ENCODE assay signal across 13 mouse cellular contexts in genomic region chr11:78515549-78516325, GRCm38 (mm10). TPM values are rescaled to one million over a fixed set of nuclear protein-coding genes. Genes with fewer than 3 reads are reported as not detected.
DNase-seq lines count a peak whose midpoint lies in the region; ATAC-seq and TF ChIP-seq lines count a peak whose summit lies in the region.
"Had no signal": no experiment of that assay in that cellular context is flagged by ENCODE, and none has a peak within 500 bp of the region (broad histone marks: within the 10 kb centered on the region; RNA-seq: fewer than 3 reads in every experiment).

No protein-coding gene starts in this region.

- H3K4me3 ChIP-seq in intestine, embryonic 14.5 days (ENCODE audit: low read depth, low read length) = no peak overlapping the region
- H3K4me3 ChIP-seq in intestine, embryonic 15.5 days (replicated peaks) = no peak overlapping the region
- no peak overlapping the region for H3K4me3 ChIP-seq in testis, adult 2 months (ENCODE audit: control insufficient read depth, low read depth, low read length)

- H3K9ac ChIP-seq in intestine, embryonic 14.5 days (ENCODE audit: low read length) = no peak overlapping the region
- no peak overlapping the region for H3K9ac ChIP-seq in intestine, embryonic 15.5 days

- peaks cover 65% of the 10 kb centered on the region for H3K36me3 ChIP-seq in intestine, embryonic 14.5 days (ENCODE audit: control insufficient read depth, insufficient read depth, low read length)
- peaks cover 46% of the 10 kb centered on the region for H3K36me3 ChIP-seq in intestine, embryonic 15.5 days
- H3K36me3 ChIP-seq in testis, adult 2 months (ENCODE audit: control insufficient read depth, insufficient read depth, low read length) = peaks cover 5% of the 10 kb centered on the region

- DNase-seq in intestine, embryonic 14.5 days (ENCODE audit: low spot score) = peak; percentile 50
- no peak for DNase-seq in testis, postnatal 10 days (ENCODE audit: low spot score)
- DNase-seq in ZHBTc4 (ENCODE audit: low read depth, low spot score) = peak; percentile 68
- DNase-seq in urinary bladder, postnatal 14 days (ENCODE audit: low spot score) = no peak
- no peak for DNase-seq in heart, adult 8-10 months (ENCODE audit: low spot score)
- DNase-seq: heart, adult 18-20 months; kidney, postnatal 14 days; lung, postnatal 14 days; midbrain, embryonic 14.5 days; thymus, postnatal 14 days had no signal

- TF ChIP-seq CTCF in testis, adult 2 months (IDR thresholded peaks at IDR 0.05; ENCODE audit: control insufficient read depth, insufficient read depth, insufficient replicate concordance, low read depth, low read length) = peak; percentile 26; the same call in 1 of the 2 replicates

- no peak for ATAC-seq in intestine, embryonic 14.5 days (replicated peaks; ENCODE audit: low FRiP score, low TSS enrichment, low read depth)
- ATAC-seq in intestine, embryonic 15.5 days = no peak

- WGBS in intestine, embryonic 14.5 days = 70% methylated on average over 2 of the region's 2 CpGs
- WGBS in intestine, embryonic 15.5 days = 67% methylated on average over 2 of the region's 2 CpGs

- H3K4me2 ChIP-seq in intestine, embryonic 14.5 days (ENCODE audit: low read length) = no peak overlapping the region
- no peak overlapping the region for H3K4me2 ChIP-seq in intestine, embryonic 15.5 days (replicated peaks)

- no peak for TF ChIP-seq POLR2A in testis, adult 2 months (IDR thresholded peaks at IDR 0.05; ENCODE audit: control insufficient read depth, low read depth, low read length)

- no peak overlapping the region for H3K27ac ChIP-seq in intestine, embryonic 14.5 days (ENCODE audit: low read depth)
- no peak overlapping the region for H3K27ac ChIP-seq in intestine, embryonic 15.5 days
- H3K27ac ChIP-seq in testis, adult 2 months (ENCODE audit: control insufficient read depth, insufficient read depth, low read depth, low read length) = no peak overlapping the region

- peaks cover 12% of the 10 kb centered on the region for H3K4me1 ChIP-seq in intestine, embryonic 14.5 days (replicated peaks; ENCODE audit: control insufficient read depth, insufficient read depth, low read length)
- H3K4me1 ChIP-seq in intestine, embryonic 15.5 days (replicated peaks) = peaks cover 12% of the 10 kb centered on the region
- H3K4me1 ChIP-seq in testis, adult 2 months (ENCODE audit: control insufficient read depth, insufficient read depth, low read length) = peaks cover 8% of the 10 kb centered on the region

- no peaks in the 10 kb centered on the region for H3K9me3 ChIP-seq in intestine, embryonic 14.5 days (ENCODE audit: control insufficient read depth, low read length)
- H3K9me3 ChIP-seq in intestine, embryonic 15.5 days = no peaks in the 10 kb centered on the region

- H3K27me3 ChIP-seq in intestine, embryonic 14.5 days (replicated peaks; ENCODE audit: control insufficient read depth, insufficient read depth, low read length) = no peaks in the 10 kb centered on the region
- H3K27me3 ChIP-seq in intestine, embryonic 15.5 days (replicated peaks) = no peaks in the 10 kb centered on the region
- no peaks in the 10 kb centered on the region for H3K27me3 ChIP-seq in testis, adult 2 months (ENCODE audit: control insufficient read depth, insufficient read depth, low read length)

RNA-seq across cellular contexts. Expression of gene Poldip2, which starts 3.7 kb away (rescaled TPM):
- polyA plus RNA-seq in intestine, embryonic 14.5 days (2014; fragmentation: Nextera tagmentation; extraction: Ambion mirVana) = 146 and 147 TPM in 2 replicates
- polyA plus RNA-seq in intestine, embryonic 15.5 days (2015; fragmentation: Nextera tagmentation; extraction: Ambion mirVana) = 147 and 149 TPM in 2 replicates
- 111 and 129 TPM in 2 replicates for polyA plus RNA-seq in testis, adult 2 months (2012; rRNA removed)
- total RNA-seq in heart, adult 8-10 months (2022) = 100 to 1,000 TPM; 141 to 157 (median 151) TPM

RNA-seq across cellular contexts. Expression of gene Tmem199, which starts 3.8 kb away (rescaled TPM):
- polyA plus RNA-seq in intestine, embryonic 14.5 days (2014; fragmentation: Nextera tagmentation; extraction: Ambion mirVana) = 57.9 and 63.2 TPM in 2 replicates
- polyA plus RNA-seq in intestine, embryonic 15.5 days (2015; fragmentation: Nextera tagmentation; extraction: Ambion mirVana) = 54.1 and 56.9 TPM in 2 replicates
- 16.0 and 19.2 TPM in 2 replicates for polyA plus RNA-seq in testis, adult 2 months (2012; rRNA removed)
- total RNA-seq in heart, adult 8-10 months (2022) = 10 to 100 TPM; 11.2 to 12.9 (median 12.5) TPM

RNA-seq across cellular contexts. Expression of gene Sebox, which starts 12.5 kb away (rescaled TPM):
- not detected in 2 replicates for polyA plus RNA-seq in intestine, embryonic 14.5 days (2014; fragmentation: Nextera tagmentation; extraction: Ambion mirVana)
- polyA plus RNA-seq in intestine, embryonic 15.5 days (2015; fragmentation: Nextera tagmentation; extraction: Ambion mirVana) = not detected in 2 replicates
- polyA plus RNA-seq in testis, adult 2 months (2012; rRNA removed) = not detected in 2 replicates
- not detected for total RNA-seq in heart, adult 8-10 months (2022)
- total RNA-seq: heart, adult 18-20 months had no signal
- polyA plus RNA-seq: hindbrain, embryonic 11.5 days; midbrain, embryonic 14.5 days had no signal

RNA-seq across cellular contexts. Expression of gene Vtn, which starts 16.8 kb away (rescaled TPM):
- 0.89 and 9.1 TPM in 2 replicates for polyA plus RNA-seq in intestine, embryonic 14.5 days (2014; fragmentation: Nextera tagmentation; extraction: Ambion mirVana)
- 22.4 and 34.2 TPM in 2 replicates for polyA plus RNA-seq in intestine, embryonic 15.5 days (2015; fragmentation: Nextera tagmentation; extraction: Ambion mirVana)
- 0.77 and 0.78 TPM in 2 replicates for polyA plus RNA-seq in testis, adult 2 months (2012; rRNA removed)
- 10 to 100 TPM; 14.3 to 19.1 (median 17.1) TPM for total RNA-seq in heart, adult 8-10 months (2022)

RNA-seq across cellular contexts. Expression of gene Sarm1, which starts 18.2 kb away (rescaled TPM):
- 3.9 and 4.2 TPM in 2 replicates for polyA plus RNA-seq in intestine, embryonic 14.5 days (2014; fragmentation: Nextera tagmentation; extraction: Ambion mirVana)
- polyA plus RNA-seq in intestine, embryonic 15.5 days (2015; fragmentation: Nextera tagmentation; extraction: Ambion mirVana) = 2.1 and 2.7 TPM in 2 replicates
- polyA plus RNA-seq in testis, adult 2 months (2012; rRNA removed) = 2.5 TPM in 2 replicates
- under 1 TPM; 0.38 to 0.81 (median 0.48) TPM for total RNA-seq in heart, adult 8-10 months (2022)

Comparison
In these comparisons a context has a peak if more than half of its experiments do, and no peak if none do; other contexts are left out.
1. DNase-seq: peak in intestine, embryonic 14.5 days (single experiment) and ZHBTc4 (single experiment); none in testis, postnatal 10 days (single experiment), urinary bladder, postnatal 14 days (single experiment) and heart, adult 8-10 months (single experiment).